Mouse (Mus musculus) gastrocnemius, adult 8-10 months (tissue): ENCODE data around the gene Calhm5. TPM values are rescaled to one million over a fixed set of nuclear protein-coding genes. Genes with fewer than 3 reads are reported as not detected.

Source experiments
- DNase-seq, 2 experiments: peaks; one replicate each; pipeline ENCODE4 v3.0.0; 2022; ENCODE audit warnings: low spot score in 2 of 2
- total RNA-seq, 4 experiments: library from RNA; stranded (reverse); gene quantifications; 2 replicates each; pipeline ENCODE4 v1.2.4; 2022

Calhm5 gene
- total RNA-seq: under 1 TPM; 0.17 to 0.67 (median 0.40) TPM

GRCm38 (mm10) chr10:34096418-34096883, at the start of gene Calhm5:
Calhm5 (minus strand) TSS chr10:34096519.
- DNase-seq: peak; percentile 12 to 21

DNA sequence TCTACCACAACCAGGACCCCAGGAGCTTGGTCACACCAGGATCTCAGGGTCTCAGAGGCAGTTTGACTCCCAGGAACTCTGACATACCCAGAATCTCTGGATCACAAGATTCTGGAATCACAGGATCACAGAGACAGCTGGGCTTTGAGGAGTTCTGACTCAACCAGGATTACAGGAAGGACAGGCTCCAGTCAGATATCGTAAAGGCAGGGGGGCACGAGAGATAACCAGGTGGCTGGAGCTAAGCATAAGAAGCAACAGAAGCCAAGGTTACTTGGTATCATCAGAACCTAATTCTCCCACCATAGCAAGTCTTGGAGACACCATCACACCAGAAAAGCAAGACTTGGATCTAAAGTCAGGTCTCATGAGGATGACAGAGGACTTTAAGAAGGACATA, 45.4 kb upstream of the Calhm5 start:
- no peak for DNase-seq

- no peak for DNase-seq
Measured at GRCm38 (mm10) chr10:34139768-34140167, 43.4 kb upstream of the Calhm5 start.

DNA sequence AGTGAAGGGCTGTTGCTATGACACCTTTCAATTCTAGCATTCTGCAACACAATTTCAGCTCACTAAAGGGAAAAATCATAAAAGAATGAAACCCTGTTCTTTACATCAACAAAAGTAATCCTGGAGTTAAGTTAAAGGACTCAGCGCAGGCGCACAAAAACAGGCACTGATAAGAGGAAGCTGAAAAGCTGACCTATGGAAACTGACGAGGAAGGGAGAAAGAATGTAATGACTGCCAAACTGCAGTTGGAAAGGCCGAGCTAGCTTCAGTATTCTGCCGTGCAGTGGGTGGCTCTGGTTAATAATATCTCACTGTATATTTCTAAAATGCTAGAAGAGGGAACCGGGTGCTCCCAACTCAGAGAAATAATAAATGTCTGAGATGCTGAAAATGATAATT, 41.7 kb upstream of the Calhm5 start:
- DNase-seq: no peak

GRCm38 (mm10) chr10:34136432-34136831, 40.1 kb upstream of the Calhm5 start:
- DNase-seq: no peak

DNA sequence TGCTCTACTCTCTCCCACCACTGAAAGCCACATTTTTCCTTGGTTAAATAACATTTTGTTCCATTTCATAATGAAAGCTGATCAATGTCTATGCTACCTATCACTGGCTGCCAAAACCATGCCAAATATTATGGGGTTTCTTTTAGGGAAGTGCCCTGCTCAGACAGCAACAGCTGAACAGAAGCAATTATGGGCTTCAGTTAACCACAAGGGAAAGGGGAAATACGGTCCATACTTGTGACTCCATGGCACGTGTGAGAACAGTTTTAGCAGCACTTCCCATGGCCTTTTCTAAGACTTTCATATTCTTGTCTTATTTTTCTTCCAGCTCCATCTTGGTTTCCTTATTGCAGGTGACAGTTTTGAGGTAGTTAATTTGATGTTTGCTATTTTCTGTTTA, 35.0 kb upstream of the Calhm5 start:
- no peak for DNase-seq

- DNase-seq: peak in 1 of 2 experiments; percentile 10
Measured at GRCm38 (mm10) chr10:34128391-34128790, 32.1 kb upstream of the Calhm5 start.

DNA sequence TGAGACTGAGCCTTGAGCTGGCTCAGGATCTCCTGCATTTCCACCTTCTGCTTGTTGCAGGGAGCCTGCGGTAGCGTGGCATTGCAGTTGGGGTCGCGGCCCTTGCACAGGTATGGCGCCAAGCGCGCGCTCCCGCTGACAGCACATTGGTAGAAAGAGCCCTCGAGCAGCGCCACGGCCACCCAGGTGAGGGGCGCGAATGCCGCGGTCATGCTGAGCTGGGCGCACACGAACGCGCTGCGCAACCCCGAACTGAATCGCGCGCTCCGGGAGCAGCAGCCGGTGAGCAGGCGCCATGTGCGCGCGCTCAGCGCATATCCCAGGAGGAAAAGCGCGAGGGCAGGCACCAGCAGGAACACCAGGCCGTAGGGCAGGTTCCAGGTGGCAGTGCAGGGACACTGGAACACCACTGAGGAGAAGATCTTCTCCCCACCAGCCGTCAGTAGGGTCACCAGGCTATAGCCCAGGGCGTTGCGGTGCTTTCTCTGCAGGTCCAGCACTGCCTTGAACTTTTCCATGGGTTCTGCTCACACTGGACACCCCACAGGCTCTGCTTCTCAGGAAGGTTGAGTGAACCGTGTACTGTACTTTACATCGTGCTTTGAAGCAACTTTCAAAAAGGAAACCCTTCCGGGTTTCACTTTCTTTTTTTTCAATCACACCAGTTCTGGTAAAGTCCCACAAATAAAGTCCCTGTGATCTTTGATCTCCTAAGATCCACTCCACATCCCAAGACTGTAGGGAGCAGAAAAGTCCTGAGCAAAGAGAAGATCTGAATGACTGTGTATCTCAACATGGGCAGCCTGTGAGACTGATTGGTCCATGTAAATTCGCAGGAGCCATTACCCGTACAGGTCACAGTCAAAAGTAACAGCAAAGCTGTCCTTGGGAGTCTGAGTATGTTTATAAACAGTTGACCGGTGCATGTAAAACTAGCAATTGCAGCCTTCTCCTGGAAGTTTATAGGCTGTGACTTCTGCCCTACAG, 31.4 kb upstream of the Calhm5 start, which contains the start of gene Calhm6:
Calhm6 (minus strand) TSS at position 593 of the 987 bp plus-strand sequence.
- peak in 1 of 2 experiments; percentile 22 for DNase-seq

DNA sequence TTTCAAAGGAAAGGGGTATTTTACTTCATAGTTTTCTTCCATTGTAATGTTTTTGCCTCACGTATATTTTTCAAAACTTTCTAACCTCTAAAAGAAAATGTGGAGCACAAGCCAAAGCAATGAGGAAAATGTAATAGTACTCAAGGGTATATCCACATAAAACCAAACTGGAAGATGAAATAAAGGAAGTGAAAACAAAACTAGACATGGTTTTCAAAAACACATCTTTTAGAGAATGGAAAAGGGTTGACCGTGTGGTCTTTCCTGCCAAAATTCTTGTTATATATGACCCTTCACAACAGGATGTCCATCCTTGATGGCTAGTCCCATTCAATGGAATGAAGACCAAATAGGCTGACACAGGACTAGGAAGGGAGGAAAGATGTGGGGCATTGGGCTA, 22.1 kb upstream of the Calhm5 start:
- DNase-seq: no peak

GRCm38 (mm10) chr10:34117770-34118169, 21.5 kb upstream of the Calhm5 start:
- DNase-seq: no peak

GRCm38 (mm10) chr10:34117131-34117530, 20.8 kb upstream of the Calhm5 start:
- no peak for DNase-seq

GRCm38 (mm10) chr10:34111964-34112738, 15.8 kb upstream of the Calhm5 start:
- no peak for DNase-seq

- DNase-seq: no peak
Measured at GRCm38 (mm10) chr10:34110863-34111465, 14.6 kb upstream of the Calhm5 start.

GRCm38 (mm10) chr10:34095964-34096363, 355 bp downstream of the Calhm5 start:
- no peak for DNase-seq

DNA sequence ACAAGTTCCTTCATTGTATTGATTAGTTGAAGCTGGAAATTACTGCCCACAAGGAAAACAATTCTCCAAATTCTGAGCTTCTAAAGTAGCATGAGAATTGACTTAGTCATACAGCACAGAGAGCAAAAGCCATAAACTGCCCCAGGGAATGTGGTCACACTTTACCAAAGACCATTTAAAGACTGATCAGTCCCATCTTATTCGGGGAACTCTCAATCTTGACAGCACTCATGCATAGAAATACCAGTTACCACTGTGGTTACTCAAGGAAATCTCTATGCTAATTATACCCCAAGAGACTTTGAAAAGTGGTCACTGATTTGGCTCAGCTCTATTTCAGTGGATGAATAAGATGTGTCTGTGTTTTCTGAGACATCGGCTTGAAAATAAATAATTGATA, 1.2 kb downstream of the Calhm5 start:
- DNase-seq: no peak

- no peak for DNase-seq
Measured at GRCm38 (mm10) chr10:34091888-34092287, 4.4 kb downstream of the Calhm5 start.

DNA sequence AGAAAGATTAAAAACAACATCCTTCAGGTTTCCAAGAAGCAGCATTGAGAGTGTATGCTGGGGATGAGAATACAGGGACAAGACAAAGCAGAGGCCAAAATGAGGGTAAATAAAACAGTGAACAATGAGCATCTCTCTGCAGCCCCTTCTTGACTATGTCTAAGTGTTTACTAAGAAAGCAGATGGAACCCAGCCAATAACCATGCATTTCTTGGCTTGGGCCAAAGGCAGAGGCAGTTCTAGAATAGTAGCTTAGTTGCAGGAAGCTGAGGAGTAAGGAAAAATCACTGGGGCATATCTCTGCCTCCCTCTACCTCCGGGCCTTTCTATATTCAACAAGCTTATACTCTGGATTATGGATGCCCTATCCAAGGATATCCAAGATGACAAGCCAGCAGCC, 5.8 kb downstream of the Calhm5 start:
- no peak for DNase-seq

DNA sequence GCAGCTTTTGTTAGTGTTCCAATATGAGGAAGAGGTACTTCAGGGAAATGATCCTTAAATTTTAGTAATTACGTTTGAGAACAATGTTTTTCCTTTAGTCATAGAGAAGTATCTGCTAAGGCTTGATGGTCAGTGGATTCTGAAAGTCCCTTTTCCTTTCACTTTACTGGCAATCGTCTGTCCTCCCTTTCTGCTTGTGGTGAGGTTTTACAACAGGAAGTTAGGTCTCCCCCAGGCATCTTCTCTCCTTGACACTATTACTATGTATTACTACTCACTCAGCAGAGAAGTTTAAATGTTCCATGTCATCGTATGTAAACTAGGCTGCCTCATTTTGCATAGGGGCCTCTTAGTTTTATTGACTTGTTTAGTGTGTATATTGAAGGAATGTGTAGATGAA, 6.8 kb downstream of the Calhm5 start:
- no peak for DNase-seq

GRCm38 (mm10) chr10:34088515-34088914, 7.8 kb downstream of the Calhm5 start:
- no peak for DNase-seq

GRCm38 (mm10) chr10:34086514-34086913, 9.8 kb downstream of the Calhm5 start:
- DNase-seq: no peak

- no peak for DNase-seq
Measured at GRCm38 (mm10) chr10:34074522-34075200, 21.7 kb downstream of the Calhm5 start.
